Mouse (Mus musculus) embryonic facial prominence, embryonic 11.5 days (tissue): ENCODE measurements around the gene Med12l. TPM values are rescaled to one million over a fixed set of nuclear protein-coding genes. Genes with fewer than 3 reads are reported as not detected.

Experiments
- ATAC-seq: fragments of 200-750 bp; cut with Nextera tagmentation; replicated peaks from 2 replicates; pipeline ENCODE4 v1.8.0; 2017; ENCODE audit warnings: low read depth; ENCODE audit not compliant: insufficient number of reproducible peaks, low FRiP score, low TSS enrichment
- DNase-seq: peaks from one replicate; pipeline ENCODE4 v3.0.0-alpha.2; 2015; ENCODE audit warnings: low spot score
- H3K27ac ChIP-seq: fragments of 300-500 bp; sonication (generic); replicated peaks from 2 replicates; pipeline ENCODE4 v1.5.1; 2014; ENCODE audit warnings: mild to moderate bottlenecking, low read depth, low read length, control low read depth
- H3K27me3 ChIP-seq: fragments of 300-500 bp; sonication (generic); 2 replicates; pipeline ENCODE4 v1.6.1; 2014; ENCODE audit warnings: mild to moderate bottlenecking, low read length, moderate library complexity, mixed read lengths; ENCODE audit not compliant: control insufficient read depth, insufficient read depth
- H3K36me3 ChIP-seq: fragments of 300-500 bp; sonication (generic); replicated peaks from 2 replicates; pipeline ENCODE4 v1.6.1; 2014; ENCODE audit warnings: low read depth, mild to moderate bottlenecking, low read length, moderate library complexity, mixed read lengths; ENCODE audit not compliant: control insufficient read depth, insufficient read depth
- H3K4me1 ChIP-seq: fragments of 300-500 bp; sonication (generic); 2 replicates; pipeline ENCODE4 v1.6.1; 2014; ENCODE audit warnings: low read length, mixed read lengths; ENCODE audit not compliant: control insufficient read depth, insufficient read depth
- H3K4me2 ChIP-seq: fragments of 300-500 bp; sonication (generic); 2 replicates; pipeline ENCODE4 v1.6.1; 2014; ENCODE audit warnings: low read depth, mild to moderate bottlenecking, control low read depth, low read length, moderate library complexity
- H3K4me3 ChIP-seq: fragments of 300-500 bp; sonication (generic); 2 replicates; pipeline ENCODE4 v1.5.1; 2014; ENCODE audit warnings: low read depth, low read length, control low read depth
- H3K9ac ChIP-seq: fragments of 300-500 bp; sonication (generic); replicated peaks from 2 replicates; pipeline ENCODE4 v1.6.1; 2014; ENCODE audit warnings: mild to moderate bottlenecking, control low read depth, low read length
- H3K9me3 ChIP-seq: fragments of 300-500 bp; sonication (generic); replicated peaks from 2 replicates; pipeline ENCODE4 v1.6.1; 2016; ENCODE audit warnings: mild to moderate bottlenecking, low read length, inconsistent platforms, mixed read lengths; ENCODE audit not compliant: control insufficient read depth
- WGBS: fragments of 180-500 bp; shearing (Covaris S2); extraction: QIAGEN DNeasy Blood & Tissue Kit; methylation state at CpG from one replicate; pipeline ENCODE4 v1.1.7; 2014; 5-methylcytosine and 5-hydroxymethylcytosine counted together
- polyA plus RNA-seq: library from polyadenylated mRNA; unstranded; fragments of >200 nt; fragmentation: Nextera tagmentation; extraction: Ambion mirVana; gene quantifications from 2 replicates; pipeline ENCODE4 v1.2.1, GENCODE M21; 2014

The Med12l gene
- polyA plus RNA-seq, 1 experiment from 2014 or later: 2.2 TPM

DNA sequence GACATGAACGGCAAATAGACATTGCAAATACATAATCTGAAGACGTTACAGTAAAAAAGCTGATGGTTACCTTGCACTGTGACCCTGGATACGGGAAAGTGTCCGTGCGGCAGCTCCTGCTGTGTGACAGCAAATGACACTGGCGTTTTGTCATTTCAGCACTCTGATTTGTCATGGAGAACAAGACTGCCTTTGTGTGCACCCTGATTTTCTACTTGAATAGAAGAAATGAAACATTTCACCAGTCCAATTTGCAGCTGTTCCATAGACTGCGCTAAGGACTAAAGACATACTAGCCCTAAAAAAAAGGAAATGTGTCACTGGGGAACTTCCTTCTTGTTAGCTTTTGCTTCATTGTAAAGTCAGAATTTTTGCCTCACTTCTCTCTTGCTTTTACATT is 257.1 kb downstream of the Med12l start, which contains the start of gene P2ry12:
P2ry12 (minus strand) TSS at position 168 of the 400 bp plus-strand sequence.
- no peaks in the 10 kb centered on the region for H3K4me1 ChIP-seq
- no peaks in the 10 kb centered on the region for H3K9me3 ChIP-seq
- no peak within 1 kb of the TSS for H3K4me3 ChIP-seq
- H3K27ac ChIP-seq: no peak within 1 kb of the TSS
- 27% methylated on average over 7 of the region's 7 CpGs for WGBS
- peak; percentile 18 for DNase-seq
- no peak within 1 kb of the TSS for H3K9ac ChIP-seq
- H3K36me3 ChIP-seq: no peaks in the 10 kb centered on the region
- H3K4me2 ChIP-seq: no peak within 1 kb of the TSS
- no peaks in the 10 kb centered on the region for H3K27me3 ChIP-seq
- ATAC-seq: no peak

DNA sequence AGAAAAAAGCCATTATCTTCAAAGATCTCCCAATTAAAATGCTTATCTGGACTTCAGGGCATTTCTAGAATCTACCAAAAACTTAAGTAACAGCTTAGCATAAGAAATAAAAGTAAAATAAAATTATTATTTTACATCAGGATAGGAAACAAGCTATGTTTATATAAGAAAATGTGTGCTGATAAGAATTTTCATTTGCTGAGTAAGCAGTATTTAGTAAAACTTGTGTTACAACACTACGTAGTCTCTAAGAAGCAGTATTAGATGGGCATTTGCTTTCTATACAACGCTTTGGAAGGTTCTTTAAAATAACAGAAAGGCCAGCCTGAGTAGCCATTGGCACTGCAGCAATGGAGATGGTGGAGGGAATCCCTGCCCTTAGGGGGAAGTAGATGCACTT is 257.8 kb downstream of the Med12l start:
- no peaks in the 10 kb centered on the region for H3K36me3 ChIP-seq
- no peak for ATAC-seq
- WGBS: 87% methylated on average over 2 of the region's 2 CpGs
- no peaks in the 10 kb centered on the region for H3K4me1 ChIP-seq
- H3K9ac ChIP-seq: no peak overlapping the region
- no peak for DNase-seq
- no peak overlapping the region for H3K27ac ChIP-seq
- H3K4me3 ChIP-seq: no peak overlapping the region
- no peaks in the 10 kb centered on the region for H3K27me3 ChIP-seq
- no peak overlapping the region for H3K4me2 ChIP-seq
- no peaks in the 10 kb centered on the region for H3K9me3 ChIP-seq

DNA sequence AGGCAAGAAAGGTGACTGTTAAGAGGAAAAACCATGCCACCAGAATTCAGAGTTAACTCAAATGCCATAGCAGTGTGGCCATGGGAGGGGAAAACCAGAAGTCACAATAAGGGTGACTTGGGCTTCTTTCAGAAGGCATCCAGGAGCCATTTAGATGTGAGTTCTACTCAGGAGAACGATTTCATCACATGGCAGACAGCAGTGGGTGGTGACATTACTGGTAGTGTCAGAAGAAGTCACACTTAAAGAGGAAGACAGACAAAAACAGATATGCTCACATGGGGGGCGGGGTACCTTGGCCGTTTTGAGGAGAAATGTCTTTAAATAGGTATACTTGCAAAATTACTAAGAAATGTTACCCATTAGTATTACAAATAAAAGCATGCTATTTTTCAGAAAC is 258.4 kb downstream of the Med12l start:
- DNase-seq (no peak), ATAC-seq (no peak)
- no peak overlapping the region for H3K9ac ChIP-seq
- WGBS: 74% methylated on average over 3 of the region's 3 CpGs
- no peak overlapping the region for H3K27ac ChIP-seq
- H3K9me3 ChIP-seq: no peaks in the 10 kb centered on the region
- no peaks in the 10 kb centered on the region for H3K27me3 ChIP-seq
- no peaks in the 10 kb centered on the region for H3K4me1 ChIP-seq
- H3K4me2 ChIP-seq: no peak overlapping the region
- no peak overlapping the region for H3K4me3 ChIP-seq
- no peaks in the 10 kb centered on the region for H3K36me3 ChIP-seq

DNA sequence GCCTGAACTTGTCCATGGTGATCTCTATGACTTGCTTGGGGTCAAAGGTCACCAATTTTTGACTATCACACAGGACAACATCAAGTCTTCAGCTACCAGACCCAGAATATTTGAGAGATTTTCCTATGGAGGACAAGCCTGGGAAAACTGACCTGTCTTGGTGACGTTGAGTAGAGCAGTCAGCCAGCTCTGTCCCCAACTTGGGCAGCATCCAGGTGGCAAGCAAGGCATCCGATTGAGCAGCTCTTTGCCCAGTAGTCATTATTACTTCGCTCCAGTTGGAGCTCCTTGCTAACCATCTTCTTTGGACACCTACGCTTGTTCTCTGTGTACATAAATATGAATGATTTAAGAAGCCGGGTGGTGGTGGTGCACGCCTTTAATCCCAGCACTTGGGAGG is 265.2 kb downstream of the Med12l start:
- 91% methylated on average over 6 of the region's 6 CpGs for WGBS
- H3K27ac ChIP-seq: no peak overlapping the region
- no peak for DNase-seq
- H3K4me1 ChIP-seq: no peaks in the 10 kb centered on the region
- no peak overlapping the region for H3K4me2 ChIP-seq
- no peaks in the 10 kb centered on the region for H3K36me3 ChIP-seq
- H3K4me3 ChIP-seq: no peak overlapping the region
- H3K9me3 ChIP-seq: no peaks in the 10 kb centered on the region
- no peaks in the 10 kb centered on the region for H3K27me3 ChIP-seq
- ATAC-seq: no peak
- no peak overlapping the region for H3K9ac ChIP-seq

DNA sequence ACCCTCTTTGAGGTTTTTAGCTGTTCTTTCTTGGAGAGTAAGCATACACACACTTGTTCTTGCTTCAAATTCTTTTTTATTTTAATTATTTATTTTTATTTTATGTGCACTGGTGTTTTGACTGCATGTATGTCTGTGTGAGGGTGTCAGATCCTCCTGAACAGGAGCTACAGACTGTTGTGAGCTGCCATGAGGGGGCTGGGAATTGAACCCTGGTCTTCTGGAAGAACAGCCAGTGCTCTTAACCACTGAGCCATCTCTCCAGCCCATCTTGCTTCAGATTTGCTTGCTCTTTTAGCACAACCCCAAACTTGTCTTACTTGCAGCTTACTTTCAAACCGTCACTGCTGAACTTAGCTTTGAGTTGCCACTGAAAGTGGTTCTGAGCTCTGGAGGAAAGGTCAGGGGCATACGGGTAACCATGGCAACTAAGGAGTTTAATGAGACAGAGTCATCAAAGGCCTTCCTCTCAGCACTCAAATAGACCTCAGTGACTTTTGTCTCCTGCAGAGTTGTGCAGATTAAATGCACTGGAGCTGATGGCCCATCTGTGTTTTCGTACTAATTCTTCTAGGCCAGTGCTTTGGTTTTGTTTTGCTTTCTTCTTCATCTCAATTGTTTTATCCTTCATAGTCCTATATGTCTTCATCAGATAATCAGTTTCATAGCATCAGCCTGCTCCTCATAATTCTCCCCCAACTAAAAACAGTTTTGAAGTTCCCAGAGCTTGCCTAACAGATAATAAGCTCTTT is 272.1 kb downstream of the Med12l start:
- H3K36me3 ChIP-seq: no peaks in the 10 kb centered on the region
- H3K9ac ChIP-seq: no peak overlapping the region
- H3K4me2 ChIP-seq: no peak overlapping the region
- no peak overlapping the region for H3K27ac ChIP-seq
- 16% methylated on average over 3 of the region's 3 CpGs for WGBS
- H3K27me3 ChIP-seq: no peaks in the 10 kb centered on the region
- no peaks in the 10 kb centered on the region for H3K9me3 ChIP-seq
- no peaks in the 10 kb centered on the region for H3K4me1 ChIP-seq
- DNase-seq: peak; percentile 50
- H3K4me3 ChIP-seq: no peak overlapping the region
- ATAC-seq: 0 out of 2 replicates have a peak, but pooled peaks have one; percentile 23

DNA sequence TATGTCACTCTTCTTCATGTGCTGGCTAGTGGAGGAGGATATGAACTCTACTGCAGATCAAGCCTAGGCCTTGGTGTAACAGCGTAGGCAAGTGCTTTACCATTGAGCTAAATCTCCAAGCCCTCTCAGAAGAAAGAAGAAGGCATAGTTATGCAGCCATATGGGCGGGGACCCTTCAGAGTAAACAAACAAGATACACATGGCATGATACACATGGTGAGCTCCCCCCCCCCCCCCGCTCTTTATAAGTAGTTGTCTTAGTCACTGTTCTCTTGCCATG is 272.6 kb downstream of the Med12l start:
- Histone ChIP-seq H3K36me3 (no peaks in the 10 kb centered on the region), H3K4me1 (no peaks in the 10 kb centered on the region), H3K4me3 (no peak overlapping the region), H3K27me3 (no peaks in the 10 kb centered on the region), H3K27ac (no peak overlapping the region), H3K9ac (no peak overlapping the region), H3K4me2 (no peak overlapping the region), H3K9me3 (no peaks in the 10 kb centered on the region)
- ATAC-seq: no peak
- 82% methylated on average over 3 of the region's 3 CpGs for WGBS
- no peak for DNase-seq

DNA sequence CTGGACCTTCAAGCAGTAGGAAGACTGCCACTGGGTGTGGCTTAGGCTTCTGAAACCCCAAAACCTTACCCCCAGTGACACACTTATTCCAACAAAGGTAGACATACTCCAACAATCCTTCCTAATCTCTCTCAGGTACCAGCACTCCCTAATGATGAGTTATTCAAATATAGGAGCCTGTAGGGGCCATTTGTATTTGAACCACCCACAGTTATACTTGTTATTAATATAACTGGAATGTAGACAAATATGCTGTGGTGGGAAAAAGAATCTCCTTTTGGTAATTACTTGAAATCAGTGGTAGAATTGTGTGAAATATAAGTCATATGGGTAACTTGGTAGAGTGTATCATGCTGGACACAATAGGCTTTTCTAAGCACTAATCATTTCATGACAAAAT is 273.0 kb downstream of the Med12l start:
- Histone ChIP-seq H3K4me3 (no peak overlapping the region), H3K4me2 (no peak overlapping the region), H3K9ac (no peak overlapping the region), H3K27me3 (no peaks in the 10 kb centered on the region), H3K27ac (no peak overlapping the region), H3K9me3 (no peaks in the 10 kb centered on the region), H3K36me3 (no peaks in the 10 kb centered on the region), H3K4me1 (no peaks in the 10 kb centered on the region)
- ATAC-seq: no peak
- DNase-seq: no peak

DNA sequence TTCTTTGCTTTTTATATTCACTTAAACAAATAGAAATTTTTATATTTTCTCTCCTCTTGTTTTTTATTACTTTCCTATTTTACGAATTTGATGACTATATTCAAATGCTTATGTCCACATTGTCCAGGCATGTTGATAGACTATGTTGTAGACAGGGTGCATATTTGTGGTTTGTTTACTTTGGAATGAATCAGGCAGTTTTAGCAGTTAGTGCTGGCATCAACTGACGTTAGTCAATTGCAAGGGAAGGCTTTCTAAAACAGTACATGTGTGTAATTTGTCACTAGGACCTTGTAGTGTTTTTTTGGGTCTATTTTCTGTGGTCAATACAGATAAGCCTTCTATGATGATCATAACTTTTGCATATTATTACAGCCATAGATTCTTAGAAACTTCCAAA is 284.9 kb downstream of the Med12l start:
- ATAC-seq: no peak
- no peaks in the 10 kb centered on the region for H3K36me3 ChIP-seq

More for the DNA sequence above, 284.9 kb downstream of the Med12l start:
- no peaks in the 10 kb centered on the region for H3K9me3 ChIP-seq
- H3K4me1 ChIP-seq: no peaks in the 10 kb centered on the region
- no peak overlapping the region for H3K4me2 ChIP-seq
- no peak overlapping the region for H3K4me3 ChIP-seq
- no peak for DNase-seq
- H3K27me3 ChIP-seq: no peaks in the 10 kb centered on the region
- WGBS: 75% methylated on average over 2 of the region's 2 CpGs
- H3K9ac ChIP-seq: no peak overlapping the region
- H3K27ac ChIP-seq: no peak overlapping the region
